Mouse (Mus musculus): Measurements from ENCODE around the gene Barhl2.

Barhl2 gene

DNA sequence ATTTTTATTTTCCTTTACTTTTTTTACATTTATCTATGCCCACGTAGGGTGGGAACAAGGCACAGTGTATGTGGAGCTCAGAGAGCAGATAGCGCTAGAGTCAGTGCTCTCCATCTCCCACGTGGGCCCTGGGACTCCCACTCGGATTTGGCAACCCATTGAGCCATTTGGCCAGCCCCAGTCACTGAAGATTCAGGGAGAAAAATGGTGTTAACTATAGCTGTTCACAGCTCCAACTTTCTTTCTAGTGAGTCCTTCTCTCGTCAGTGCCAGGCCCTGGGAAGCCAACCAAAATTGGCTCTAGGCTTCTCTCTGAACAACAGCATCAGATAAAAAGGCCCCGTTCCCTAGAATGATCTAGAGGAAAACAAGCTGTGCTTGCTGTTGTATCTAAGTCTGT, 42.2 kb downstream of the Barhl2 start:
- DNase-seq (ENCODE audit: low spot score in 2 of 2), result no peak

DNA sequence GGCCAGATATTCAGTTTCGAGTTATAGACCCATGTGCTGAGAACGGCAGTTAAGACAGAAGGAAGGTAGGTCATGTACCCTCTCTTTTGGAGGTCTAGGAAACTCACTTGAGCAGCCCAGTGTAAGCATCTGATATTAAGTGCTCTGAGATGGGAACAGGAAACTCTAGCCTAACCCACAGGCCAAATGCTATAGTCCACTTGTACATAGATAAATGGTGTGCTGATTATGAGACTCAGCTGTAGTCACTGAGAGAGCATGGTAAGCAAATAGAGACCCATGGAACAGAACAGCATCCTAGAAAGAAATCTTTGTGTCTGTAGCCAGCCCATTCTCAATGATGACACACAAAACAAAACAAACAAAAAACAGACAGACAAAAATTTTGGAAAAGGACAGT, 55.2 kb downstream of the Barhl2 start:
- no peak for DNase-seq (ENCODE audit: low spot score in 2 of 2)

All from frontal cortex, postnatal 10 days (tissue).